Mouse (Mus musculus) retina, postnatal 7 days (tissue): ENCODE results near the gene Dqx1.

Source experiments
- DNase-seq: peaks from one replicate; pipeline ENCODE4 v3.0.0-alpha.2; 2012; ENCODE audit warnings: low read depth, low spot score

Dqx1 gene

GRCm38 (mm10) chr6:83057790-83058189 is at the start of gene Dqx1:
TSS of gene Dqx1 (plus strand) at chr6:83057844.
- DNase-seq = no peak

DNA sequence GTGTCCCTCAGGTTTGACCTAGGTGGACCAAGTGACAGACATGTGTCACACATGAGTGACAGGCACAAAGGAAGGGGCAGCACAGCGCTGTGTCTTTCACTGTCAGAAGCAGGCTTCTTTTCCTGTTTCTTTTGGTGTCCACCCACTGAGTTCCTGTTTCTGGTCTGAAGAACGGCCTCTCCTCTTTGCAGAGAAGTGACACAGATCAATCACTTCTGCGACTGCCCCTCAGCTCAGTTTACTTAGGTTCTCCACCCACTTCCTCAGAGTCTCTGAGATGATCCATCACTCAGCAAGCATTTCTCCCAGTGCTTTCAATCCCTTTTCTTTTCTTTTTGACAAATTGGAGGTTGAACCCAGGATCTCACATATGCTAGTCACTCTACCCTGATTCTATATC is 49.0 kb upstream of the Dqx1 start:
- no peak for DNase-seq

DNA sequence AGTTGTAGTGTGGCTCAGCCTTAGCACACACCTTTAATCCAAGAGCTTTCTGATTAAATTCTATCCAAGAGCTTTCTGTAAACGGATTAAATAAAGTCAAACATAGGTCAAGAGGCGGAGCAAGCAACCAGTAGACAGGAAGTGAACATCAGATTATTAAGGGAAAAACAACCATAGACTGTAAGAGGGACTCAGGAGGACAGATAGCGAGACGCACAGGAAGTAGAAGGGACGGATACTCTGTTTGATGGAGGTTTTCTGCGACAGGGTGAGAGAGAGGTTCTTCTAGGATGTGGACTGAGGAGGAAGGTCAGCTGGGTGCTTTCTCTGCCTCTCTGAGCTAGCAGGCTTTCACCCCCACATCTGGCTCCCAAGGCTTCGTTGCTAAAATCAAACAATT is 47.6 kb upstream of the Dqx1 start:
- no peak for DNase-seq

- no peak for DNase-seq
These were observed 46.4 kb upstream of the Dqx1 start for GRCm38 (mm10) chr6:83011255-83011654.

- no peak for DNase-seq
These were observed 45.9 kb upstream of the Dqx1 start for GRCm38 (mm10) chr6:83011756-83012155.

DNA sequence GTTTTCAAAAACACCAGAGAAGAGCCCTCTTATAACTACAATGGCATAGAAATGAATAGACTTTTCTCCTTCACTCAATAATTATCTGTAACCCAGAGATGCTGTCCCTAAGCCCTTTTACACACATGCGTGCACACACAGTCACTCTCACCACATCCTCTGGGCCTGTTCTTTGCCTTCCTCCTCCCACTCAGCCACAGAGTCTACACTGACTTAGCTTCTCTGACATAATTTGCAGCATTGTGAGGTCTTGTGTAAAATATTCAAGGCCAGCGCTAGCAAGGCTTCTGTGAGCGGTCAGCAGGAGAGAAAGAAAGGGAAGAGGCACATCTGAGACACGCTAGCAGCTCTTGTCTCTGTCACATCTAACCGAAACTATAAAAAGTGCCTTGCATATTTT is 44.2 kb upstream of the Dqx1 start:
- DNase-seq = no peak

DNA sequence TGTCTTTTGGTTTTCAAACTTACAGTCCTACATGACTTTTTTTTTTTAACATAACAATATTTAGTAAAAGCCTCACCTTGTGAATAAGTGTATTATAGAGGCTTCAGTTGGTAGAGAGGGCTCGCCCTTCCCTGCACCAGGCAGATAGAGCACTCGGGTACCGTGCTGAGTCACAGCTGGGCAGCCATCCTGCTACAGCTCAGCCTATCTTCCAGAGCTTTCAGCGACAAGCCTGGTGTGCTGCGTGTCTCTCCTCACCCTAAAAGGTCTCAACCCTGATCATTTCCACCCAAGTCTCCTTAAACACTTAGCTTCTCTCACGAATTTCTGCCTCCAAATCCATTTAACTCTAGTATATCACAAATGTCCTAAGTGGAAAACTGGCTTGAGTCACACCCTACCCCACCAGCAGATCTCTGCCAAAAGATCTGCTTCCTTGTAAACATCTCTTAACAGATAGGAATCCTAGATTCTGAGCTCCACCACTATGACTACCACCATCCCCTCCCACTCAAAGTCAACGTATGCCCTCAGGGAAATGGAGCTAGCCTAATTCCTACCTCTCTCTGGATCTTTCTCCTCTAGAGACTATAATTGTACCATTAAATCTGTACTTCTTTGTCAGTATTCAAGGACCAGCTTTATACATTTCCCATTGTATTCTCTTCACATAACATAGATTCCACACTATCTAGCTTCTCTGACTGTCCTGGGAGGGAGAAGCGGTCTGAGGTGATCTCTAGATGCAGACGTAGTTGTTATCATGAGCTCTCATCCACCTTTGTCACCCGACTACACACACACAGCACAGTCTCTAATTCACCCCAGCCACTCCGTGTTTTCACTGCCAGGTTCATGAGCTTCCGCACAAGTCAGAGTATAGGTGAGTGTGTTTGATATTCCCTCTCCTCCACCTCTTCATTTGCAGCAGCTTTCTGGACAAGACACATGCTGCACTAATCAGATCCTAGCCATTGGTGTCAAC is 42.9 kb upstream of the Dqx1 start:
- DNase-seq = no peak

DNA sequence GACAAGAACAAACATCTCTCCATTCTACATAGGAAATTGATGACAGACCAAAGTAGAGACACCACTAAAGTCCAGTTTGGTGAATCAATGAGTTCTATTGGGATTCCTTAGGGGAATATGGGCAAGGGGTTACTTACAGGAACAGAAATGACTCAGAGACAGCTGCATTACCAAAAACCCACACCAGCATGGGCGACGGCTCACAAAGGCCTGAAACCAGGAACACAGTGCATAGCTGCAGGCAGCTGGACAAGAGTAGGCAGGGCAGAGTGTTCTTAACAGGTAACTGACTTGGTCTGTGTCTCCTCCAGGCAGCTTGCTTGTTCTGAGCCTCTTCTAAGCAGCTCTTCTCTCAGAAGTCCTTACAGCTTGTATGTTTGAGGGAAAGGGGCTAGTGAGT is 41.9 kb upstream of the Dqx1 start:
- no peak for DNase-seq

DNA sequence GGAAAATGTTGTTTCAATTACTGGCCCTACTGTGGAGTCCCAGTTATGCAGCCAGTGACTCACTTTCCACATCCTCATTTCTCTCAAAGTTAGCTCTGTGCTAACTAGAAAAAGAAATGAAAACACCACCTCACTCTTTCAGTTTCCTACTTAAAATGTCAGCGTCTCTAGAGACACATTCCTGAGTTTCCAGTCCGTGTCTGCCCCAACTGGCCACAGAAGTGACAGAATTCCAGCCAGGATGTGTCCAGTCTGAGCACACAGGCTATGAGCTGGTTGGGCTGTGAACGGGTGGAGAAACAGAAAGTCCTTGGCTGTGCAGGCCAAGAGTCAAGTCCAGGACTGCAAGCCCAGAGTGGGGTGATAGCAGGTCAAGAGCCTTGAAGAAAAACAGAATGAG is 40.5 kb upstream of the Dqx1 start:
- DNase-seq = no peak

DNA sequence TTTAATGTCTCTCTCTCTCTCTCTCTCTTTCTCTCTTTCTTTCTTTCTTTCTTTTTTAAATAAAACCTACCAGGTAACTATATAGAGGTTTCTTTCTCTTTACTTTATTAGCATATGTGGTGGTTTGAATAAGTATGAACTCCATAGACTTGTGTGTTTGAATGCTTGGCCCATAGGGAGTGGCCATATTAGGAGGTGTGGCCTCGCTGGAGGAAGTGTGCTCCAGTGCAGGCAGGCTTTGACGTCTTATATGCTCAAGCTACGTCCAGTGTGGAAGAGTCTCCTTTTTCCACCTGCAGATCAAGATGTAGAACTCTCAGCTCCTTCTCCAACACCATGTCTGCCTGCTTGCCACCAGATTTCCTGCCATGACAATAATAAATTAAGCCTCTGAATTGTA is 38.6 kb upstream of the Dqx1 start:
- no peak for DNase-seq

GRCm38 (mm10) chr6:83020121-83020520 is 37.5 kb upstream of the Dqx1 start:
- DNase-seq = no peak

DNA sequence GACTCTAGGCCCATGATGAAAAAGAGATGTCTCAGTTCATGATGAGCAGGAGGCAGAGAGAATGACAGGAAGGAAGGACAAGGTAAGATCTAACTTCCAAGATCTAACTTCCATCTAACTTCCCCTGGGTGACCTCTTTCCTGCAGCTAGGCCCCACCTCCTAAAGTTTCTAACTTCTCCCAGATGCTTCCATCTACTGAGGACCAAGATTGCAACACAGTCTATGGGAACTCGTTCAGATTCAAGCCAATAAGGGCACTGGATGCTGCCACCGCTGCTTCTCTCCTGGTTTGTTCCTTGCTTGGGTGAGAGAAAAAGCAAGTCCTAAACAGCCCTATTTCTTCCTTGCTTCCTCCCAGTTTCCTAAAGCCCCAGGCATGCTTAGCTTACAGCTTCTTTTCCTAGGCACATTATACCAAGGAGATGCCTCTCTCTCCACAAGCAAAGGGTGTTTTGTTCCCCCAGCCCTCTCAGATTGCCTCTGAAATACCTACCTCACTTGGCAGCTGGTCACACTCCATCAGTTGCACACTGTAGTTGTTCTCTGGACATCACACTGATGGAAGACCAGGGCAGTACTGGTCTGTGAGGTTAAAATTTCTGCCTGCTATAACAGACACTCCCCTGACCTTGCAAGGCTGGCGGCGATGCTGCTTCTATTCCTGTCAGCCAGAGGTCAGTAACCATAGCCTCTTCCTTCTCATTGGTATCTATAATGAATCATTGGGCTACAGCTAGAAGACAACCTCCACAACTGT is 36.6 kb upstream of the Dqx1 start:
- no peak for DNase-seq

DNA sequence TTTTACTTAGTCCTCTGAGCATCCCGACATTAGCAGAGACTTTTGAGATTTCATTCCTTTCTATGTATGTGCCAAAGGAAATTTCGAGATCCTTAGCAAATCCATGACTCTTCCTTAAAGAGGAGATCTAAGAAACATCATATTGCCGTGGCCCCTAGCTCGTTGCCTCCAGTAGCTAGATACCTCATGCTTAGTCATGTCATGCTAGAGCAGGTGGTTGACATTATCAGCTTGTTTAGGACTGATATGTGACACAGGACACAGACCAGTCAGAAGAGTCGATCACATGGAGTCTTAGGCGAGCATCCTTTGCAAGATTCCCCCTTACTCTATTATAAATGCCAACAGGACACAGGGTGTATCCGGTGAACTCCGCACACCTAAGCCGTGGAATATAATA is 34.6 kb upstream of the Dqx1 start:
- DNase-seq = no peak

DNA sequence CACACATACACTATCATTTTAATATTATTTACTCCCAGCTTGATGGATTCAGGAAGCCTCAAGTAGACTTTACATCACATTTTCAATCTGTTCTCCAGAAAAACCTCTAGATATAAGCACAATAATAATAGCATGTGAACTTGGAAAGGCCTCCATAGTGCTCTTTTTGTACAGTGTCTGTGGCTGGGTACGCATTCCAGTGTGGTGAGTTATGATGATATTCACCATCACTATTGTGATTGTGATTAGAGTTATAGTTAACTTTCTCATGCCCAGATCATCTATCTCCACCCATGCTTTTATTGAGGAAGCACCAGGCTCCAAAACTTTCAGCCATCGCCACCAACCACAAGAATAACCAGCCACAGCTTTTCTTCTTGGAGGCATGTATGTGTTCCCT is 33.9 kb upstream of the Dqx1 start:
- DNase-seq = no peak

- no peak for DNase-seq
These were observed 33.2 kb upstream of the Dqx1 start for GRCm38 (mm10) chr6:83024421-83024820.

- DNase-seq = no peak
These were observed 32.4 kb upstream of the Dqx1 start for GRCm38 (mm10) chr6:83025221-83025620.

GRCm38 (mm10) chr6:83027293-83027692 is 30.4 kb upstream of the Dqx1 start:
- DNase-seq = no peak

GRCm38 (mm10) chr6:83027706-83028105 is 29.9 kb upstream of the Dqx1 start:
- no peak for DNase-seq

GRCm38 (mm10) chr6:83029777-83030176 is 27.9 kb upstream of the Dqx1 start:
- DNase-seq = no peak

- no peak for DNase-seq
These were observed 26.5 kb upstream of the Dqx1 start for GRCm38 (mm10) chr6:83031111-83031510.

GRCm38 (mm10) chr6:83031921-83032590 is 25.6 kb upstream of the Dqx1 start:
- no peak for DNase-seq

- DNase-seq = no peak
These were observed 24.9 kb upstream of the Dqx1 start for GRCm38 (mm10) chr6:83032769-83033191.
